Mouse (Mus musculus) ES-Bruce4 (cell line): ENCODE measurements around the gene Dclre1b.

Experiments used
- CTCF ChIP-seq: IDR thresholded peaks from one replicate; pipeline ENCODE4 v1.8.1; 2011; ENCODE audit warnings: low read depth, low read length
- EP300 ChIP-seq: IDR thresholded peaks from 2 replicates; pipeline ENCODE4 v1.6.1; 2011; ENCODE audit warnings: low read depth, low read length; ENCODE audit not compliant: insufficient read depth
- POLR2A ChIP-seq: IDR thresholded peaks from one replicate; pipeline ENCODE4 v1.8.1; 2011; ENCODE audit warnings: low read length; ENCODE audit not compliant: insufficient read depth

GRCm38 (mm10) chr3:103778660-103779059, 30.6 kb downstream of the Dclre1b start:
- TF ChIP-seq POLR2A (no peak), CTCF (no peak), EP300 (no peak)
